Mouse (Mus musculus): Measurements from ENCODE around the gene Olfr351. TPM values are rescaled to one million over a fixed set of nuclear protein-coding genes. Genes with fewer than 3 reads are reported as not detected.

Gene Olfr351
- not detected for total RNA-seq (2021)

DNA sequence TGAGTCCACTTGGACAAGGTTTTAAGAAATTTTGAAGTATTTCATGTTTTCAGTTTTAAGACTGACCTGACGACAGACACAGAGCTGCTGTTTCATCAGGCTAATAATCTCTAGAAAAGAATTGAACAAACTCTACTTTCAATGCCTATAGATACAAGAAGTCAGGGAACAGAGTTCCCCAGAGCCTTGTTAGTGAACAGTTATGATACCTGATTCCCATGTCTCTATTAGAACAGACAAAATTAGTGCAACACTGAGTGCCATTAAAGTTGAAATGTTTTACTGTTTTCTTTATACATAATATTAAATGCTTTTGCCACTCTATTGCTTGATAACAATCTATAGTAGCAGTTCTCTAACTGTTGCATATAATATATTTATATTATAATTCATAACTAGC lies at the start of gene Olfr351:
TSS of gene Olfr351 (minus strand) at position 101 of the 400 bp plus-strand sequence.
- intact Hi-C loops (cut with DNase I) = no loop called here

DNA sequence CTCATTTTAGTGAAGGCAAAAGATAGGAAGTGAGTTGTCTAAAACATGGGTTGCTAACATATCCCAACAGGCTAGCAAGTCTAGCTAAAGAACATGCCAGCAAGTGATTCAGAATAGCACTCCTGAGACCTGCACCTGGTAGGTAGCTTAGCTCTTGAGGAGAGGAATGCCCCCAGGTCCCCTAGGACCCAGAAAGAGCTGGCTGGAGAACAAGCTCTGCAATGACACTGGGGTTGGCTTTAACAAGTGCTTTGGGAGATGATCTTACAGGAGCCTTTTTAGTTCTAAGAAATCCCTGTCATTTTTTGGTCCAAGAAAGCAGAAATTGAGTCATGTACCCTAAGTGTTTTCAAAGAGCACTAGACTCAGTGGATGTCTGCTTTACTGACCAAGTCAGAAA lies 42.9 kb upstream of the Olfr351 start, which contains the start of gene Olfr354:
TSS of gene Olfr354 (plus strand) at position 301 of the 400 bp plus-strand sequence.
- no peak for DNase-seq (ENCODE audit: low spot score)
- intact Hi-C loops (cut with DNase I) = no loop called here

More for the DNA sequence above, at the start of gene Olfr351:
- DNase-seq (ENCODE audit: low spot score) = no peak

DNA sequence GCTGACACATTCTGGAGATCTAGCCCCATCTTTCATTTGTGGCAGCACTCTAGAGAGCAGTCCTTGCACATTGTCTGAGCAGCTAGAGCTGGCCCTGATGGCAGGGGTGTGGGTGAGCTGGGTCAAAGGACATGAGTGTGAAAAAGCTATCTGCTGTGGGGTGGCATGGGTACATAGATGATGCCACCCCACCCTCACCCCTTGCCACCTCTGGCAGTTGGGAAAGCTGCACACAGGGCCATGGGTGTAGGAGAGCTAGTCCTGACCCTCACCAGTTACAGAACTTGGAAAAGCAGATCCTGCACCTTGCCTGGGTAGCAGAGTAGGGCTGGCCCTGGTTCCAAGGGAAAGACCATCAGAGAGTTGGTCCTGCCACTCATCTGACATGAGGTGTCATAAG lies 34.7 kb upstream of the Olfr351 start:
- DNase-seq (ENCODE audit: low spot score) = no peak
- intact Hi-C loops (cut with DNase I) = no loop called here

DNA sequence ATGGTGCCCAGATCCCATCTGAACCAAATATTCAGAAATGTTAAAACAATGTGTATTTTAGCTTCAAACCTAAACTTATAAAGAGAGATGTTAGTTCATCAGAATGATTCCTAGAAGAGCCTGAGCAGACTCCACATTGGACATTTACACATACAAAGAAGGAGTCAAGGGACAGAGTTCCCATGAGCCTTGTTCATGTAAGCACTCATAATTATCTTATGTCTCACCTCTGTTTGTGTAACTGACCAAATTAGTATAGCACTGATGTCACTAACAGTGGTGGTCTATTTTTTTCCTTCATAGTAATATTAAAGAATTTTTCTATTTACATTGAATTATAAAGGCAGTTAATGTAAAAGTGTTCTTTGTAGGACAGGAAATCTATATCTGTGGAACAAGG lies 30.4 kb upstream of the Olfr351 start, which contains the start of gene Olfr353:
TSS of gene Olfr353 (minus strand) at position 101 of the 400 bp plus-strand sequence.
- DNase-seq (ENCODE audit: low spot score) = no peak
- intact Hi-C loops (cut with DNase I) = no loop called here

DNA sequence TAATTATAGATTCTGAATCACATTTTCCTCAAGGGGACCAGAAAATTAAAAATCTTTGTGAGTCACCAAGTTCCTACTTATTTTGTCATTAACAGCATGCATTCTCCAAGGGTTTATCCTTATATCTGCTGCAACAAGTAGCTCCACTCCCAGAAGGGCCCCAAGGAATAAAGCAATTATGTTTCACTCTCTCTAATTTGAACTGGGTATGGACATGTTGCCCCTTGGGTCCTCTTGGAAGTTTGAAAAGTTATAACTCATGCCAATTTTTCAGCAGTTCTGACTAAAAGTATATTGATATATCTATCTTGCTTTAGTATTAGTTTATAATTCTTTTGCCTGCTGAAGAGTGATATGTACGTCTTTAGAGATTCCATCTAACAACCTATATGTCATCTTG lies 5.7 kb upstream of the Olfr351 start, which contains the start of gene Olfr352:
TSS of gene Olfr352 (plus strand) at position 301 of the 400 bp plus-strand sequence.
- no peak for DNase-seq (ENCODE audit: low spot score)
- intact Hi-C loops (cut with DNase I) = no loop called here

DNA sequence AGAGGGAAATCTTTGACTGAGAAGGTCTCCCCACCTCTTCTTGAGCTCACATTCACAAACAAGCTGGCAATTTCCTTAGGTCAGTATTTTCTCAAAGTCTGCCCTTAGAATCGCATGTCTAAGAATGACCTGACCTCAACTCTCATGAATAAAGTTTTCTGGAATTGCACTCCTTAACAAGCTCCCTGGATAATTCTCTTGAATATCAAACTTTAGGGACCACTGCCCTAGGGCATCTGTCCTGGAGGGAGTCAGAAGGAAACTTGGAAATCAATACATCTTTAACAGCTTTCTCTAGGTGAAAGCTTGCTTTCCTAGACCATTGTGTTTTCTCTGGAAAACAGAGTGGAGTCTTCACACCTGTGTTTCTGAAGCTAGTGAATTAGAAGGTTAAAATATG lies 16.4 kb downstream of the Olfr351 start, which contains the start of gene Olfr350:
TSS of gene Olfr350 (plus strand) at position 301 of the 400 bp plus-strand sequence.
- intact Hi-C loops (cut with DNase I) = no loop called here
- no peak for DNase-seq (ENCODE audit: low spot score)

DNA sequence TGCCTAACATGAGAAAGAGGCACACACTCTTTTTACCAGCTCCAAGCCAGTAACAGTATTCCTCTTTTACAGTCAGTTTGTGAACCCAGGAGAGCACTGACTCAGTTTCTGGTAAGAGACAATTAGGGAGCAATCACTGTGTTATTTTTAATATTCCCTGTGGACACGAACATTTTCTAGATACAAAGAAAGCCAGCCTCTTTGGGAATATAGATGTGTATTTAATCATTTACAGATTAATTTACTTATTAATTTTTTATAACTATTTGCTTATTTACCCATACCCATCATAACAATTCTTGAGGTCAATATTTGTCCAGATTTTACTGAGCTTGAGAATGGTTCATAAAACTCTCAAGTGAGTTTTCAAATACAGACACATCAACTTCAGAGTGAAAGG lies 45.5 kb downstream of the Olfr351 start, which contains the start of gene Olfr3:
TSS of gene Olfr3 (minus strand) at position 101 of the 400 bp plus-strand sequence.
- DNase-seq (ENCODE audit: low spot score) = no peak
- intact Hi-C loops (cut with DNase I) = no loop called here

Other genes with a start within 250 kb of the Olfr351 start
- gene Olfr345, start 222.6 kb downstream of the Olfr351 start, total RNA-seq (2021) = not detected
- not detected for gene Olfr346, start 176.9 kb downstream of the Olfr351 start, total RNA-seq (2021)
- not detected for gene Olfr347, start 130.8 kb downstream of the Olfr351 start, total RNA-seq (2021)
- not detected for gene Olfr348, start 78.4 kb downstream of the Olfr351 start, total RNA-seq (2021)
- not detected for gene Olfr50, start 72.1 kb downstream of the Olfr351 start, total RNA-seq (2021)
- not detected for gene Olfr3, start 45.6 kb downstream of the Olfr351 start, total RNA-seq (2021)
- not detected for gene Olfr350, start 16.4 kb downstream of the Olfr351 start, total RNA-seq (2021)
- gene Olfr352, start 5.8 kb upstream of the Olfr351 start, total RNA-seq (2021) = not detected
- gene Olfr353, start 30.3 kb upstream of the Olfr351 start, total RNA-seq (2021) = not detected
- not detected for gene Olfr354, start 43.0 kb upstream of the Olfr351 start, total RNA-seq (2021)
- not detected for gene Olfr355, start 66.2 kb upstream of the Olfr351 start, total RNA-seq (2021)
- not detected for gene Olfr356, start 74.5 kb upstream of the Olfr351 start, total RNA-seq (2021)
- not detected for gene Olfr357, start 131.2 kb upstream of the Olfr351 start, total RNA-seq (2021)
- gene Olfr358, start 146.7 kb upstream of the Olfr351 start, total RNA-seq (2021) = not detected
- gene Olfr360, start 203.1 kb upstream of the Olfr351 start, total RNA-seq (2021) = not detected
- not detected for gene Olfr361, start 226.6 kb upstream of the Olfr351 start, total RNA-seq (2021)

Data from heart, postnatal 25 days (tissue).